Mouse (Mus musculus) left cerebral cortex, postnatal 14 days (tissue): ENCODE data around the gene Set. TPM values are rescaled to one million over a fixed set of nuclear protein-coding genes. Genes with fewer than 3 reads are reported as not detected.
"Not testable (repeated sequence)": the region's sequence is repeated elsewhere in the genome, so short reads cannot be mapped to it uniquely, and the experiment has no call there.

Source experiments
- DNase-seq, 2 experiments: peaks; one replicate each; pipeline ENCODE4 v3.0.0; 2021 to 2022; ENCODE audit warnings: low spot score in 2 of 2, mixed read lengths in 1 of 2
- intact Hi-C: fragments of 180-260 bp; cut with DNase I; formaldehyde crosslinking; loops from one replicate; pipeline ENCODE4 v1.15.1; 2025
- long read RNA-seq, 2 experiments: library from polyadenylated mRNA; stranded (forward); transcript quantifications; one replicate each; pipeline ENCODE4 v2.0.0; 2021
- total RNA-seq, 2 experiments: library from RNA; stranded (reverse); gene quantifications; 2 replicates each; pipeline ENCODE4 v1.2.3; 2021

Gene Set
- 100 to 1,000 TPM; 171 to 193 TPM for total RNA-seq
- long read RNA-seq, experiment 1, transcript Set-201 (8 exons, 2,834 nt): major isoform, 157 of 177 reads
- long read RNA-seq, experiment 1, partial matches to known transcripts: 4 of 177 reads
- long read RNA-seq, experiment 1, other reads (novel, unspliced or antisense): 14 of 177 reads
- long read RNA-seq, experiment 2, transcript Set-201 (8 exons, 2,834 nt): major isoform, 157 of 166 reads
- long read RNA-seq, experiment 2, partial matches to known transcripts: 5 of 166 reads
- long read RNA-seq, experiment 2, other reads (novel, unspliced or antisense): 2 of 166 reads

DNA sequence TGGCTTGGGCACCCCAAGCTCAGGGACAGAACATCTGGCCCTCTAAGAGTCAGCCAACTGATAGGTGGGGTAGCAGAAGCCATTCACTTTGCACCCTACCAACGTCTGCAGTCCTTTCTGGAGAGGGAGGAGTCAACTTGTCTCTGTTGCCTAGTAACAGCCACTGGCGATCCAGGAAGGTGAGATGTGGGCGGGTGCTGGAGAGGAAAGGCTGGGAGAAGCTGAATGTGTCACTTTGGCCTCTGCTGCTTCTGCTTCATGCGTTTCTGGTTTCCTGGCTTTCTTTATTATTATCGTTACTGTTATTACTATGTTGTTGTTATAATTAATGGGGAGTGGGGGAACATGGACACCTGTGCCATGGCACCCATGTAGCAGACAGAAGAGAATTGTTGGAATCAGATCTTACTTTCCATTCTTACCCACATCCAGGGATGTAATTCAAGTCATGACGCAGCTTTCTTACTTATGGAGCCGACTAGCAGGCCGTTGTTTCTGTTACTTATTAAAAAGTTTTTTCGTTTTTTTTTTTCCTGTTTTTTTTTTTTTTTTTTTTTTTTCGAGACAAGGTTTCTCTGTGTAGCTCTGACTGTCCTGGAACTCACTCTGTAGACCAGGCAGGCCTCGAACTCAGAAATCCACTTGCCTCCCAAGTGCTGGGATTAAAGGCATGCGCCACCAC, at the start of gene Set:
TSS of gene Set (plus strand) at position 156 of the 682 bp plus-strand sequence.
- peak in 1 of 2 experiments; percentile 41 for DNase-seq
- intact Hi-C loops: no loop called here

DNA sequence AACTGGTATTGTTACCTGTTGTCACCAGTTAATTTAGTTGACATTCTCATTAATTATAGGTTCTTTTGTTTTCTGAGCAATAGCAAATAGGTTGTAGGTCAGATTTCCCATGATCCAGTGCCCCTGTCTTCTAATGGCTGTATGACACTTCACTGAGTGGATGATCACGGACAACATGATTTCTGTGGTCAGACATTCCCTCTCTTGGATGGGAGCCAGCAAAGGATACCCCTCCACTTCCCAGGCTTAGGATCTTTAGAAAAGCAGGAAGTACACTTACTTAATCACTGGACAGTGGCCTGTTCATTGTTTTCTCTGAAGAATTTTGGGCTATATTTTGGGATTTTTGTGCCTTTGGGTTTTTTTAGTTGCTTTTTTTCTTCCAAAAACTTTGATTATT, 48.1 kb upstream of the Set start:
- intact Hi-C loops: no loop called here
- DNase-seq: no peak

DNA sequence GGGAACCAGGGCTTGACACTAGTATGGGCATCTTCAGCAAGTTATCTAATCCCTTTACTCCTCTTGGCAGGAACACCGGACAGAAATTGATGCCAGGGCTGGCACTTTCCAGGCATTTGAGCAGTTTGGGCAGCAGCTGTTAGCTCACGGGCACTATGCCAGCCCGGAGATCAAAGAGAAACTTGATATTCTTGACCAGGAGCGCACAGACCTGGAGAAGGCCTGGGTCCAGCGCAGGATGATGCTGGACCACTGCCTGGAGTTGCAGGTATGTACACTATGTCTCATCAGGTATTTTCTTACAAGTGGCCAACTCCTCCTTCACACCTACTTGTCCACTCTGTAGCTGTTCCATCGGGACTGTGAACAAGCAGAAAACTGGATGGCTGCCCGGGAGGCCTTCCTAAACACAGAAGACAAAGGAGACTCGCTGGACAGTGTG, 46.3 kb upstream of the Set start:
- intact Hi-C loops: no loop called here
- DNase-seq: peak; percentile 52 to 62

DNA sequence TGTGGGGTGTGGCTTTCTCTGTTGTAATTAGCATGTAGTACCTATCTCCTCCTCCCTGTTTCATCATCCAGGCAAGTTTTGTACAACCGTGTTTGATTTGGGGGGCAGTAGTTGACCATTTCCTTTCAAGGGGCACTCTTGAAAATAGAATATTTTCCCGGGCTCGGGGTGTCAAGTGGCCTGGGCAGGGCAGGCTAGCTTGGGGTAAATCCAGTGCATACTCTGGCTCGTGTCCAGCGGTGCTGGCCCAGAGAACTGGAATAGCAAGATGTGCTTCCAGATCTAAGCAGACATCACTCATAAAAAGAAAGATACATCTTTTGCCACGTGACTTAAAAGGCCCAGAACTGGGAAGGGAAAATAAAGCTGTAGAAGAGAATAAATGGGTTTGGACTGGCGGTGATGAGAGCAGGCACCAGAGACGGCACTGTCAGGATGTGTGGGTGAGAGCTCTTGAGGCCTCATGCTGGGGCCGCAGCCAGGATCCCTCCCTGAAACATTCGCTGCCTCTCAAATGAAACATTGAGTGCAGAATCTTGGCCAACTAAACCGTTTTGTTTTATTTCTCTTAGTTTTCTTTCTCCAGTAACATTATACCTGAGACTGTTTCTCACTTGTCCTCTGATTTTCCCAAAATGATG, 42.7 kb upstream of the Set start:
- DNase-seq: no peak
- intact Hi-C loops: no loop called here

DNA sequence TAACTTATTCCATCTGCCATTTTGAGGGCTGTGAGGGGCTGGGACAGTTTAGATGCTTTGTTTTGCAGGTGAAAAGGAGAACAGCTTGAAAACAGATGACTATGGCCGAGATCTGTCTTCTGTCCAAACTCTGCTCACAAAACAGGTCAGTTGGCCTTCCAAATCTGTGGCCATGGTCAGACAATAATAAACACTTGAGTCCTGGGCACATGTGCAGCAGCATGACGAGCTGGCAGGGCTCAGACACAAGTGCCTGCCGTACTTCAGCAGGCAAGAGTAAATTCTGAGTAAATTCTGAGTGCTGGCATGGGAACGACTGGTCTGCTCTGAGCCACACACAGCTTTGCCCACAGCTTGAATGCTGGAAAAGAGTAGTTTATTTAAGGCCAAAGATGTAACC, 31.7 kb upstream of the Set start:
- intact Hi-C loops: no loop called here
- no peak for DNase-seq

DNA sequence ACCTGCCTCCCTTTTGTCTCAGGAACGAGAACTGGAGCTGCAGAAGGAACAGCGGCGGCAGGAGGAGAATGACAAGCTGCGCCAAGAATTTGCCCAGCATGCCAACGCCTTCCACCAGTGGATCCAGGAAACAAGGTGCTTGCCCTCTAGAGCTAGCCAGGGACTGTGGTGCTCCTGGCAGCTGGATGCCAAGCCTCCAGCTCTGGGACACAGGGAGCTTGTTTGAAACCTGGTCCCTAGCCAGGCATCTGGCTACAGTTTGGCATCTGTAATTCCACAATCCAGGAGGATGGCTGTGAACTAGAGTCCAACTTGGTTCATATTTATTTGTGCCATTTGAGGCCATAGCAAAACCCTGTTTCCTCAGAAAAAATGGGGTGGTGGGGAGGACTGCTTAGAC, 30.2 kb upstream of the Set start:
- intact Hi-C loops: no loop called here
- no peak for DNase-seq

DNA sequence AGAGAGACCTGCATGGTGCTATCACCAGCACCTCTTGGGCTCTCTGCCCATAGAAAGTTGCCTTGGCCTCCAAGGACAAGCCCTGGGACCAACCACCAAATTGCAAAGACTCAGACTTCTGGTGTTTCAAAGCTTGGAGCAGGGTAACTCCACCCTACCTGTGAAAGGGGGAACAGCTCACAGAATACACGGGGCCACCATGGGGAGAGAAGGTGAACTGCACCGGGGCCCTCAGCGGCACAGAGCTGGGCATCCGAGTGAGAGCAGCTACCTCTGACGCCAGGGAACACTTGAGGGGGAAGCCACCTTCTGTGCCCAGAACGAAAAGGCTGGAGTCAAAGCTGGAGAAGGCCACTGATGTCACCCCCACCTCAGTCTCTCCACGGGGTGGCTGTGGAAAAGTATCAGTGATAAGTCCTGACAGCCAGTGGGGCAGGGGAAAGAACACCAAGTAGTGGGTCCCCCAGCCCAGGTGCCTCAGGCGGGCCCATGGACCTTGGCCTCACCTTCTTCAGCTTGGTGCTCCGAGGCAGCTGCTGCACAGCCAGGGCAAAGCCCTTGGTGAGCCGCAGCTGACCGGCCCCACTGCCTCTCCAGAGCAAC, 24.8 kb upstream of the Set start:
- peak in 1 of 2 experiments; percentile 43 for DNase-seq
- intact Hi-C loops: no loop called here

DNA sequence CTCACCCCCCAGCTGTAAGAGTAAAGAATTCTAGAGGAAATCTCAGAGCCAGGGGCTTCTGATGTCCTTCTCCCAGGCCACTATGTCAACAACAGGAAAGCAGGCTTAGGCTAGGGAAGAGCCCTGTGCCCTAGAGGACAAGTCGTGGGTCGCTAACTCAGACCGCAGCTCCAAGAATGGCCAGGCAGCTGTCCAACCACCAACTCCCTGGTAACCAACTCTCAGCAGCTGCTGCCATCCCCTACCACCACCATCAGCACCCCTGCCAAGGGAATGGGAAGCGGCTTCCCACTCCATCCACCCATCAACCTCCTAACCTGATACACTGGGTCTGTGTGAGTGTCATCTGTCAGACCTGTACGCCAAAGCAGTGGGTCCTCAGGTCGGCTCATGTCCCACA, 24.2 kb upstream of the Set start:
- intact Hi-C loops: no loop called here
- peak in 1 of 2 experiments; percentile 38 for DNase-seq

DNA sequence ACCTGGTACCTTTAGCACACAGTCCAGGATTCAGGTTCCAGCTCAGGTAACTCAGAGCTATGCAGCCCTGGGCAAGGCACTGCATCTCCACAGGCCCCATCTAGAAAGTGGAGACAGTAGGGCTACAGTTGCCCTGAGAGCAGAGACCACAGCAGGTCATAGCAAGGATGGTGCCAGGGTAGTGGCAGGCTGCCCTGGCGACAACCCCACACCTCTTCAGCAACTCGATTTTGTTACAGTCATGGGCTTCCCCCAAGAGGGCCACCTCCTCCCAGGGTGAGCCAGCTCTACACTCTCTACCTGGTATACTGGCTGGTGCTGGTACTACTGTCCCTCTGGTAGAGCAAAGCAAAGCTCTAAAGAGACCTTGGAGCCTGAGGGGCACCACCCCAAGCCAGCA, 19.4 kb upstream of the Set start:
- DNase-seq: no peak
- intact Hi-C loops: no loop called here

DNA sequence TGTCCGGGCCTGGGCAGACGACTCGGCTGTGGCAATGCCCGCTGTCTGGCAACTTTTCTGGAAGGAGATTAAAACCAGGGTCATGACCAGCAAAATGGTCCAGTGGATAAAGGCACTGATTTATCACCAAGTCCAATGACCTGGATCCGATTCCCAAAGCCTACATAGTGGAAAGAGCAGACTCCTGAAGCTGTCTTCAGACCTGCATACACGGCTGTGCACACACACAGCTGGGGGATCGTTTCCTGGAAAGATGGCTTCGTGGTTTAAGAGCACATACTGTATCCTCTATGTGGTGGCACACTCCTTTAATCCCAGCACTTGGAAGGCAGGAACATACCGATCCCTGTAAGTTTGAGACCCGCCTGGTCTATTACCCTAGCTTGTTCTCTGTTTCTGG, 18.8 kb upstream of the Set start:
- intact Hi-C loops: no loop called here
- DNase-seq: no peak

DNA sequence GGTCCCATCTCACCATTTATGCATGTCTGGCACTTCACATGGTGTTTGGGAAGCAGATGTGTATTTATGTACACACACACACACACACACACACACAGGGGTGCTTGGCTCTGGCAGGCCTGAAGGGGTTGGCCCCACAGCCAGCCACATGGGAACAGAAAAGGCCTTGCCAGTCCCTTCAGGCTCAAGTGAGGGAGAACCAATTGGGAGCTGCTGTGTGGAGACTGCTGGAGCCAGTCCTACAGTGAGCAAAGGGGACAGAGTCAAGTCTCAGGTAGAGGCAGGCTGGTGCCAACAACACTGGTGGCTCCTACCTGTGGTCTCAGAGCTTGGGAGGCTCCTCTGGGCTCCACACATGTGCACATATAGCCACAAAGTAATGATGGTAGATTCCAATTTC, 17.5 kb upstream of the Set start:
- intact Hi-C loops: loop anchor here (5.0 kb wide), 1 partner anchor 123 kb away; no protein-coding TSS in a partner anchor
- no peak for DNase-seq

DNA sequence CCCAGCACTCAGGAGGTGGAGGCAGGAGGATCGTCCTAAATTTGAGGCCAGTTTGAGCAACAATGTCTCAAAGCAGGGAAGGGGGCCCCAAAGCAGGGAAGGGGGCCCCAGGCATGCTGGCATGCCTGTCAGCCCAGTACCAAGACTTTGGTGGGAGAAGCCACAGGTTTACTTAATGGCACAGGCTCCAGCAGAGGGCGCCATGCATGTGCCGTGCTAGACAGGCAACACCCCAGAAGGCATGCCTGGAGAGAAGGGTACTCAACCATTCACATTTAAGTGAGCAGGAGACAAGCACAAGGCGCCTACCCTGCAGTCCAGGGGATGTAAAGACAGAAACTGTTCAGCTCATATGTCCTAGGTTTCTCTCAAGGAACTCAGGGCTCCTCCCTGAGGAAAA, 14.7 kb upstream of the Set start:
- DNase-seq: peak; percentile 77 to 81
- intact Hi-C loops: loop anchor here (5.0 kb wide), 1 partner anchor 120 kb away; no protein-coding TSS in a partner anchor

DNA sequence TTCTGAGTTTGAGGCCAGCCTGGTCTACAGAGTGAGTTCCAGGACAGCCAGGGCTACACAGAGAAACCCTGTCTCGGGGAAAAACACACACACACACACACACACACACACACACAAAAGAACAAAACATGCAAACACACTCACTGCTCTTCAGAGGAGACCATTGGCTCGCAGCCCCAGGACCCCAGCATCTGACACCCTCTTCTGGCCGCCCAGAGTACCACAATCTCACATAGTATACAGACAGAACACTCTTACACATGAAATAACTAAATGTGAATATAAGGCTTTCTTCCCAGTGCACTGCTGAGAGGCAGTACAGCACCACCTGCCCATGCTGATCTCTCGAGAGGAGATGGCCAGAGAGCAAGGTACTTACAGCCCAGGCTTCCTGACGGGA, 12.6 kb upstream of the Set start:
- intact Hi-C loops: loop anchor here (5.0 kb wide), 1 partner anchor 118 kb away; no protein-coding TSS in a partner anchor
- no peak for DNase-seq

DNA sequence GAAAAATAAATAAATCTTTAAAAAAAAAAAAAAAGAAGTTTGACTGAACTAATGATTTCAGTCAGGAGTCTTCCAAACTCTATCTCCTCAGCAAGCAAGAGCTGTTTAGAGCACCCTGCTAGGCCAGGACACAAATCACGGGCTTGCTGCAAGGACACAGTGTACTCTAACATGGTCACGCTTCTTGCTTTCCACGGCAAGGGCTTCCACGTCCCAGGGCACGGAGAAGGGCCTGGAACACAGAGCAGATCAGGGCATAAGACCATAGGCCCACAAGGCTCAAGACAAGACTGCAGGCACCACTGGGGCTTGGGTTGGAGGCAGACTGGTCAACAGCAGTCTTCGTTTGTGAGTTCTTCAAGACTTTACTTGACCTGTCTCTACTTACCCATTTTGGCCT, 10.1 kb upstream of the Set start:
- no peak for DNase-seq
- intact Hi-C loops: no loop called here

DNA sequence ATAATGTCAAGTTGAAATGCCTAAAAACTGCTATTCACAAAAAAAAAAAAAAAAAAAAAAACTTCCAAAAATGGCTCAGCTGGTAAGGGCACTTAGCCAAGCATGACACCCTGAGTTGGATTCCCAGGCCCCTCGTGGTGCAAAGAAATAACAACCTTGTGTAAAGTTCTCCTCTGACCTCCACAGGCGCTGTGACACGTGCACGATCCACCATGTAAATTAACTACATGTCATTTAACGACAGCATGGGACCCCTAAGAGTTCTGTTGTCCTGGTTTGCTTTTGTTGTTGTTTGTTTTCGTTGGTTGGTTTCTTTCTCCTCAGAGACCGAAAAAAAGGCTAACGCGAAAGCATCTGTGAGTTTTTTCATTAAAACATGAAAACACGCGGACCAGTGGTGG, 9.1 kb upstream of the Set start:
- DNase-seq: no peak
- intact Hi-C loops: no loop called here

DNA sequence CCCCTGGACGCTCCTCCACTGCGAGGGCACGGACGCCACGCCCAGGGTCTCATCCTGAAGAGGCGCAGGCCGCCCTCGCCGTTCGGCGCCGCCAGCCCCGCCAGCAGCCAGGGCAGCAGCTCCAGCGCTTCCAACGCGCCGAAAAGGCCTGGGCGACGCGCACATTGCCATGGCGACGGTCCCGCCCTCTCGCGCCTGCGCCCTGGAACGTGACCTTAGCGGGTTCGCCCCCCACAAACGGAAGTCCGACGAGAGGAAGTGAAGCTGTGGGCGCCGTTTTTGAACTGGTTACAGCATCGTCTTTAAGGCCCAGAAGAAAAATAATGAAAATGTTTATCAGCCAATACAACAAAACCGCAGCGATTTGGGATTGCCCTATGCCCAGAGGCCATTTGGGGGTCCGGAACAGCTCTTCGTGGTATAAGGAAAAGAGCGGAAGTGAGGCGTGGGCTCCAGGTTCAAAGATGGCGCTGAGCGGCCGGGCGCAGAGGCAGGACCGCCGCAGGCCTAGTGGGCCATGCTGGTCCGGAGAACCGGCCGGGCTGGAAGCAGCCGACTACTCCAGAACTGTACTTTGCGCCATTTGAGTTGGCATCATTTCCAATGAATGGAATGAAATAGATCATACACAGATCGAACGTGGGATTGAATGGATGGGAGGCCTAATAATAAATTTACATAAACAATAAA, 8.3 kb upstream of the Set start, which contains the start of gene Wdr34:
TSS of gene Wdr34 (minus strand) at position 183 of the 690 bp plus-strand sequence.
- intact Hi-C loops: no loop called here

DNA sequence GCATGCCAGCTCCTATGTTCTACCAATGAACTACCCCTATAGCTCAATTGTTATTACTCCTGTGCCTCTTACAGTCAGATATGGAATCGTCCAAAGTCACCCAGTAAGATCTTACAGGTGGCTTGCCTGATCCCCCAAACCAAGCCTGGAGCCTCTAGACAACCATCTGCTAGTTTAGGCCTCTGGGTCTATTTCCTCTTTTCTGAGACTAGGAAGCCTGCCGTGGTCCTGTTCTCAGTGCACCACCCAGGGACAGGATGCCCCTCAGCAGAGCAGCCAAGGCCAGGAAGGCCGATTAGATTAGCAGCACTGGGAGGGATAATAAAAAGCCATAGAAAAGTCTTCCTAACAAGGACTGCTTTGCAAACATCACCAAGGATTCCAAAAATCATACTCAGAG, 7.3 kb upstream of the Set start:
- no peak for DNase-seq
- intact Hi-C loops: no loop called here

More for the DNA sequence above, 8.3 kb upstream of the Set start, which contains the start of gene Wdr34:
- peak; percentile 96 to 99 for DNase-seq

DNA sequence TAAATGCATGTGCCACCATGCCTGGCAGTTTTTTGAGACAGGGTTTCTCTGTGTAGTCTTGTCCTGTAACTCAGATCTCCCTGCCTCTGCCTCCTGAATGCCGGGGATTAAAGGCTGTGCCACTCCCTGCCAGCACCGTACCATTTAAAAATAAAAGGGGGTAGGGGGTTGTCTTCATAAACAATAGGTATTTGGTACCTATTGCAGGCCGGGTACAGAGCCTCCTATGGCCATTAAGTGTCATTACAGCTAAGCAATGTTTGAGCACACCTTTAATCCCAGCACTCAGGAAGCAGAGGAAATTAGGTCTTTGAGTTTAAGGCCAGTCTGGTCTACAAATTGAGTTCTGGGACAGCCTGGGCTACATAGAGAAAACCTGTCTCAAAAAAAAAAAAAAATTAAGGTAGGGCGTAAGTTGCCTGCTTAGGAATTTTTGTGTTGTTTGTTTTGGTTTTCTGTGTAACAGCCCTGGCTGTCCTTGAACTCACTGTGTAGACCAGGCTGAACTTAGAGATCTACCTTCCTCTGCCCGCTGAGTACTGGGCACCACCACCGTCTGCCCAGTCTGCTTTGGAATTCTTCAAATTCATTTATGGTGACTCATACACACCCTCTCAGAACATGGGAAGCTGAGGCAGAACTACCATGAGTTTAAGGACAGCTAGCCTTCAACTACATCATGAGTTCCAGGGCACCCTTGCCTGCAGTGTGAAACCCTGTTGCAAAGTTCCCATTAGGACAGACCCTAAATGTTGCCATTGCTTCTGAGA, 5.0 kb upstream of the Set start:
- DNase-seq: no peak
- intact Hi-C loops: no loop called here

DNA sequence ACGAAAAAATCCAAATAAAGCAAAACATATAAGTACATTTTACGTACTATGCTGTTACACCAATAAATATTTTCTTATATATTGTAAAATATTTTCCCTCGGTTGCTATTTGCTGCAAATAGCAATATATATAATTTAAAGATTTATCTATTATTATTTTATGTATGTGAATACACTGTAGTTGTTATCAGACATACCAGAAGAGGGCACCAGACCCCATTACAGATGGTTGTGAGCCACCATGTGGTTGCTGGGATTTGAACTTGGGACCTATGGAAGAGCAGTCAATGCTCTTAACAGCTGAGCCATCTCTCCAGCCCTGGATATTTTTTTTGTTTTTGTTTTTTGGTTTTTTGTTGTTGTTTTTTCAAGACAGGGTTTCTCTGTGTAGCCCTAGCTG, 1.9 kb upstream of the Set start:
- DNase-seq, intact Hi-C loops: not testable (repeated sequence)
